8 mouse cellular contexts compared by ENCODE assay signal in the genomic region with DNA sequence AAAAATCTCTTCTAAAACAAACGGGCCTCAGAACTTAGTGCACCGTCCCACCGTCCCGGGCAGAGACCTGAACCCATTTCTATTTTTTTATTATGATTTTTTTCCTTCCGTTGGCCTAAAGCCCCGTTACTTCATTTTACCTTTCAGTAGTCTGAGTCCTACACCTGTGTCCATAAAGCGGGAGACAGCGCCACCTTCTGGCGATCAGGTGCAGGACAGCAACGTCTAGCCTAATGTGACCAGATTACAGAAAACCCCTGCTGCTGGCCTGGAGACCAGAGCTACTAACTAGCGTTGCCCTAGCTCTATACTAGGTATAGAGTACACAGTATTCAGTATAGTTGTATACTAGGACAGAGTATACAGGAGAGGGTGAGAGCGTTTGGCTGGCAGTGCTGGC. TPM values are rescaled to one million over a fixed set of nuclear protein-coding genes. Genes with fewer than 3 reads are reported as not detected.
A peak's percentile ranks its signal among the peaks of the same experiment; 100 is the strongest.
DNase-seq lines count a peak whose midpoint lies in the region; ATAC-seq and TF ChIP-seq lines count a peak whose summit lies in the region.

No protein-coding gene starts in this region.

- H3K27me3 ChIP-seq in embryonic facial prominence, embryonic 14.5 days (replicated peaks; ENCODE audit: control insufficient read depth, insufficient read depth, low read length), result peaks cover 7% of the 10 kb centered on the region
- no peaks in the 10 kb centered on the region for H3K27me3 ChIP-seq in heart, adult 2 months (ENCODE audit: control insufficient read depth, insufficient read depth, low read length)
- H3K27me3 ChIP-seq in kidney, adult 2 months (replicated peaks; ENCODE audit: control insufficient read depth, insufficient read depth, low read length), result no peaks in the 10 kb centered on the region
- H3K27me3 ChIP-seq in limb, embryonic 11.5 days (ENCODE audit: control insufficient read depth, insufficient read depth, low read length), result no peaks in the 10 kb centered on the region

- WGBS in embryonic facial prominence, embryonic 14.5 days, result 3% methylated on average over 12 of the region's 12 CpGs
- 3% methylated on average over 12 of the region's 12 CpGs for WGBS in heart, adult 2 months
- 2% methylated on average over 12 of the region's 12 CpGs for WGBS in kidney, adult 2 months
- WGBS in limb, embryonic 11.5 days, result 6% methylated on average over 12 of the region's 12 CpGs

- H3K27ac ChIP-seq in embryonic facial prominence, embryonic 14.5 days (replicated peaks; ENCODE audit: low read depth, low read length), result no peak overlapping the region
- no peak overlapping the region for H3K27ac ChIP-seq in heart, adult 2 months
- H3K27ac ChIP-seq in kidney, adult 2 months (ENCODE audit: insufficient read depth, low read depth, low read length), result no peak overlapping the region
- H3K27ac ChIP-seq in limb, embryonic 11.5 days (replicated peaks; ENCODE audit: low read depth, low read length), result no peak overlapping the region

- peak; percentile 81 to 82 for DNase-seq in B cell, adult 2 months
- peak; percentile 67 to 81 for DNase-seq in adrenal gland, postnatal 4 days (ENCODE audit: low spot score in 2 of 2)
- peak; percentile 78 for DNase-seq in embryonic facial prominence, embryonic 14.5 days (ENCODE audit: low spot score)
- DNase-seq in heart, adult 2 months, result peak; percentile 70 to 86
- peak; percentile 83 for DNase-seq in kidney, adult 2 months
- DNase-seq in limb, embryonic 11.5 days (ENCODE audit: low spot score), result peak; percentile 94
- DNase-seq in spleen, postnatal 14 days (ENCODE audit: low spot score in 2 of 2), result peak; percentile 43 to 62

- H3K4me1 ChIP-seq in embryonic facial prominence, embryonic 14.5 days (ENCODE audit: control insufficient read depth, insufficient read depth, low read length), result no peaks in the 10 kb centered on the region
- H3K4me1 ChIP-seq in heart, adult 2 months (ENCODE audit: control insufficient read depth, insufficient read depth, low read length), result no peaks in the 10 kb centered on the region
- no peaks in the 10 kb centered on the region for H3K4me1 ChIP-seq in kidney, adult 2 months (ENCODE audit: control insufficient read depth, insufficient read depth, low read length)
- H3K4me1 ChIP-seq in limb, embryonic 11.5 days (ENCODE audit: control insufficient read depth, insufficient read depth, low read length), result peaks cover 11% of the 10 kb centered on the region; the same call in 1 of the 2 replicates

- H3K4me2 ChIP-seq in embryonic facial prominence, embryonic 14.5 days (ENCODE audit: low read depth, low read length), result no peak overlapping the region
- H3K4me2 ChIP-seq in limb, embryonic 11.5 days (ENCODE audit: low read depth, severe bottlenecking), result no peak overlapping the region

- peak; percentile 100; the same call in 1 of the 2 replicates for TF ChIP-seq CTCF in heart, adult 2 months (IDR thresholded peaks at IDR 0.05)
- peak; percentile 99 for TF ChIP-seq CTCF in kidney, adult 2 months (conservative IDR thresholded peaks at IDR 0.05; ENCODE audit: insufficient read depth, insufficient read length, low read depth, low read length)

- no peaks in the 10 kb centered on the region for H3K79me2 ChIP-seq in heart, adult 2 months (replicated peaks; ENCODE audit: control insufficient read depth, insufficient read depth, low read length)

- no peak overlapping the region for H3K4me3 ChIP-seq in embryonic facial prominence, embryonic 14.5 days (ENCODE audit: low read depth, low read length)
- no peak overlapping the region for H3K4me3 ChIP-seq in heart, adult 2 months
- no peak overlapping the region for H3K4me3 ChIP-seq in kidney, adult 2 months (ENCODE audit: insufficient read depth, low read depth, low read length)
- no peak overlapping the region for H3K4me3 ChIP-seq in limb, embryonic 11.5 days (ENCODE audit: low read depth, low read length)

- intact Hi-C loops in heart, adult 2 months (cut with DNase I), result loop anchor here (1.0 to 5.0 kb wide), 5 partner anchors 76 to 400 kb away; no protein-coding TSS in a partner anchor

- peak; percentile 95 for TF ChIP-seq EP300 in heart, adult 2 months (IDR thresholded peaks at IDR 0.05; ENCODE audit: insufficient read depth, low read depth, low read length)

- no peaks in the 10 kb centered on the region for H3K36me3 ChIP-seq in embryonic facial prominence, embryonic 14.5 days (ENCODE audit: control insufficient read depth, insufficient read depth, low read length)
- H3K36me3 ChIP-seq in heart, adult 2 months (ENCODE audit: control insufficient read depth, insufficient read depth, low read length), result no peaks in the 10 kb centered on the region
- H3K36me3 ChIP-seq in kidney, adult 2 months (ENCODE audit: control insufficient read depth, insufficient read depth, low read length), result no peaks in the 10 kb centered on the region
- no peaks in the 10 kb centered on the region for H3K36me3 ChIP-seq in limb, embryonic 11.5 days (ENCODE audit: control insufficient read depth, insufficient read depth, low read length)

- ATAC-seq in embryonic facial prominence, embryonic 14.5 days (ENCODE audit: low read depth), result peak; percentile 73
- ATAC-seq in limb, embryonic 11.5 days (ENCODE audit: insufficient number of reproducible peaks, low FRiP score, low TSS enrichment, low read depth), result 0 out of 2 replicates have a peak, but pooled peaks have one; percentile 58
- ATAC-seq in monocyte, adult 5-6 weeks (replicated peaks; ENCODE audit: insufficient number of reproducible peaks, low FRiP score, low TSS enrichment, poor library complexity, severe bottlenecking), result 0 out of 2 replicates have a peak, but pooled peaks have one; percentile 50

- no peaks in the 10 kb centered on the region for H3K9me3 ChIP-seq in embryonic facial prominence, embryonic 14.5 days (ENCODE audit: control insufficient read depth, low read length)
- H3K9me3 ChIP-seq in limb, embryonic 11.5 days (ENCODE audit: control insufficient read depth, low read length), result no peaks in the 10 kb centered on the region

- TF ChIP-seq POLR2A in heart, adult 2 months (IDR thresholded peaks at IDR 0.05; ENCODE audit: insufficient read depth, low read depth, low read length), result no peak
- TF ChIP-seq POLR2A in kidney, adult 2 months (IDR thresholded peaks at IDR 0.05; ENCODE audit: low read depth, low read length), result no peak

- 0 out of 2 replicates have a peak overlapping the region, but pooled peaks have one; percentile 5 for H3K9ac ChIP-seq in embryonic facial prominence, embryonic 14.5 days (ENCODE audit: low read depth, low read length)
- H3K9ac ChIP-seq in heart, adult 2 months (ENCODE audit: low read depth, low read length), result no peak overlapping the region
- no peak overlapping the region for H3K9ac ChIP-seq in limb, embryonic 11.5 days (ENCODE audit: low read length)

RNA-seq across cellular contexts. Expression of a gene that starts 30.7 kb away (rescaled TPM):
- total RNA-seq in adrenal gland, postnatal 4 days (2021), result not detected
- polyA plus RNA-seq in embryonic facial prominence, embryonic 14.5 days (2014; fragmentation: Nextera tagmentation; extraction: Ambion mirVana), result not detected in 2 replicates
- total RNA-seq in heart, adult 2 months (2021), result not detected
- polyA plus RNA-seq in heart, adult 2 months (2012; rRNA removed), result 0.41 TPM in 1 of 2 replicates, not detected in the other
- polyA plus RNA-seq in kidney, adult 2 months (2012; rRNA removed), result 0.22 TPM in 1 of 2 replicates, not detected in the other
- not detected in 2 replicates for polyA plus RNA-seq in limb, embryonic 11.5 days (2014; fragmentation: Nextera tagmentation; extraction: Ambion mirVana)
- total RNA-seq in monocyte, adult 5-6 weeks (2017), result not detected in 3 replicates
